Mouse (Mus musculus) B cell, adult 62 days (primary cell): ENCODE results near the gene Hnrnpa0. TPM values are rescaled to one million over a fixed set of nuclear protein-coding genes. Genes with fewer than 3 reads are reported as not detected.

Source experiments
- total RNA-seq: library from RNA; stranded (reverse); gene quantifications from 4 replicates; pipeline ENCODE4 v1.2.4, GENCODE M21; 2023

Gene Hnrnpa0
- 154 to 161 TPM (median 157 TPM) in 4 replicates for total RNA-seq

GRCm38 (mm10) chr13:58128396-58128767, at the start of gene Hnrnpa0:
TSS of gene Hnrnpa0 (minus strand) at chr13:58128556.

GRCm38 (mm10) chr13:58157447-58158098, 29.2 kb upstream of the Hnrnpa0 start, which contains the start of gene Idnk:
TSS of gene Idnk (plus strand) at chr13:58157649.

DNA sequence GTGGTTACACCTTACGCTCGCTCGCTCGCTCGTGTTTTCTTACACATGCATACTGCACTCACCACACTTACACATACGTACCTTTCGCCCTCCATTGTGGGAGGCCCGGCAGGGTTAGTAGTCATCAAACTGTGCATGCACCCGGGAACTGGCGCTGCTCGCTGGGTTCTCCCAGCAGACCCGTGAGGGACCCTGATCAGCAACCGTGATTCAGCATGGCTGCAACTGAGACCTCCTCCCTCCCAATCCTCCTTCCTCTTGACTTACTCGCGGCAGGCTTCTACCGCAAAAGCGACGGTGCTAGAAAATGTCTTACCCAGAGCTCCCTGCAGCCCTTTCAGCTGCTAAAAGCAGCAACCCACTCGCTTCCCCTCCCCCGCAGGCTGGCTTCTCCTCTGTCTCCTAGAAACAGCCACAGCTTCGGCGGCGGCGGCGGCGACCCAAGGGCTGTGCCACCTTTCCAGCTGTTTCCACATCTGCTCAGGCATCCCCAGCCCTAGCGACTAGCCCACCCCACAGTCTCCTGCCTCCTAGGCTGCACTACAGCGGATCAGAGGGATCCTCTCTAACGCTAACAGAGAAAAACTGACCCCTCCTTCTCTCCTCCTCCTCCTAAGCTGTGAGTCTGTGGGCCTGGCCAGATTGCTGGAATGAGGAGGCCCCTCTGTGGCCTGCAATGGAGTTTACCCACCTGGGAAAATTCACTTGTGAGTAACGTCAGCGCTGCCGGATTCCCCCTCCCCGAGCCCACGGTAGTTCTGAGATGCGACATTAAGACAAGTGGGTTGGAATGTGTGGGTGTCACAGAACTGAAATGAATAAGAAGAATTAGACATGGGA, 15.1 kb downstream of the Hnrnpa0 start, which contains the start of gene Klhl3:
Gene Klhl3, minus strand, starts transcription at position 532 of the 840 bp plus-strand sequence.

Other genes starting within 250 kb of the Hnrnpa0 start
- not detected in 4 replicates for gene Spock1, start 220.2 kb downstream of the Hnrnpa0 start, total RNA-seq
- 0.09 to 0.23 TPM (median 0.16 TPM) in 3 of 4 replicates, not detected in the other for gene Klhl3, start 15.0 kb downstream of the Hnrnpa0 start, total RNA-seq
- gene Idnk, start 29.1 kb upstream of the Hnrnpa0 start, total RNA-seq: 58.3 to 70.5 TPM (median 62.2 TPM) in 4 replicates
- gene Ubqln1, start 87.1 kb upstream of the Hnrnpa0 start, total RNA-seq: 97.7 to 106 TPM (median 103 TPM) in 4 replicates
- 2.6 to 4.9 TPM (median 3.9 TPM) in 4 replicates for gene Gkap1, start 147.1 kb upstream of the Hnrnpa0 start, total RNA-seq
- 0.36 to 0.38 TPM (median 0.37 TPM) in 4 replicates for gene Kif27, start 230.6 kb upstream of the Hnrnpa0 start, total RNA-seq